Mouse (Mus musculus) stomach, embryonic 14.5 days (tissue): ENCODE data around the gene Tbcel. TPM values are rescaled to one million over a fixed set of nuclear protein-coding genes. Genes with fewer than 3 reads are reported as not detected.

Experiments
- ATAC-seq: fragments of 200-750 bp; cut with Nextera tagmentation; 2 replicates; pipeline ENCODE4 v1.8.0; 2017; ENCODE audit warnings: low read depth, moderate TSS enrichment; ENCODE audit not compliant: insufficient number of reproducible peaks, insufficient read depth, low FRiP score
- H3K27ac ChIP-seq: fragments of 300-500 bp; sonication (generic); 2 replicates; pipeline ENCODE4 v1.5.1; 2014; ENCODE audit warnings: mild to moderate bottlenecking, low read length, moderate library complexity, mixed read lengths
- H3K27me3 ChIP-seq: fragments of 300-500 bp; sonication (generic); 2 replicates; pipeline ENCODE4 v1.6.1; 2014; ENCODE audit warnings: low read length, control low read depth, mixed read lengths; ENCODE audit not compliant: control insufficient read depth, insufficient read depth
- H3K36me3 ChIP-seq: fragments of 300-500 bp; sonication (generic); 2 replicates; pipeline ENCODE4 v1.6.1; 2014; ENCODE audit warnings: mild to moderate bottlenecking, control low read depth, low read length, moderate library complexity, mixed read lengths; ENCODE audit not compliant: control insufficient read depth, insufficient read depth
- H3K4me1 ChIP-seq: fragments of 300-500 bp; sonication (generic); 2 replicates; pipeline ENCODE4 v1.6.1; 2014; ENCODE audit warnings: low read length, control low read depth, mixed read lengths; ENCODE audit not compliant: control insufficient read depth, insufficient read depth
- H3K4me2 ChIP-seq: fragments of 300-500 bp; sonication (generic); replicated peaks from 2 replicates; pipeline ENCODE4 v1.6.1; 2014; ENCODE audit warnings: low read depth, low read length, control low read depth
- H3K4me3 ChIP-seq: fragments of 300-500 bp; sonication (generic); 2 replicates; pipeline ENCODE4 v1.5.1; 2014; ENCODE audit warnings: low read depth, low read length, control low read depth
- H3K9ac ChIP-seq: fragments of 300-500 bp; sonication (generic); replicated peaks from 2 replicates; pipeline ENCODE4 v1.6.1; 2014; ENCODE audit warnings: low read depth, mild to moderate bottlenecking, control low read depth, low read length, moderate library complexity, mixed read lengths
- H3K9me3 ChIP-seq: fragments of 300-500 bp; sonication (generic); 2 replicates; pipeline ENCODE4 v1.6.1; 2016; ENCODE audit warnings: low read depth, low read length, control low read depth; ENCODE audit not compliant: control insufficient read depth
- WGBS: fragments of 180-500 bp; shearing (Covaris S2); extraction: QIAGEN DNeasy Blood & Tissue Kit; methylation state at CpG from one replicate; pipeline ENCODE4 v1.1.7; 2014; 5-methylcytosine and 5-hydroxymethylcytosine counted together
- polyA plus RNA-seq: library from polyadenylated mRNA; unstranded; fragments of >200 nt; fragmentation: Nextera tagmentation; extraction: Ambion mirVana; gene quantifications from 2 replicates; pipeline ENCODE4 v1.2.1, GENCODE M21; 2014

The Tbcel gene
- polyA plus RNA-seq, 1 experiment from 2014 or later: 5.5 TPM

- Histone ChIP-seq H3K9me3 (no peaks in the 10 kb centered on the region), H3K4me2 (no peak overlapping the region)
- no peak for ATAC-seq
Measured at GRCm38 (mm10) chr9:42405736-42406135, 101.9 kb downstream of the Tbcel start.

DNA sequence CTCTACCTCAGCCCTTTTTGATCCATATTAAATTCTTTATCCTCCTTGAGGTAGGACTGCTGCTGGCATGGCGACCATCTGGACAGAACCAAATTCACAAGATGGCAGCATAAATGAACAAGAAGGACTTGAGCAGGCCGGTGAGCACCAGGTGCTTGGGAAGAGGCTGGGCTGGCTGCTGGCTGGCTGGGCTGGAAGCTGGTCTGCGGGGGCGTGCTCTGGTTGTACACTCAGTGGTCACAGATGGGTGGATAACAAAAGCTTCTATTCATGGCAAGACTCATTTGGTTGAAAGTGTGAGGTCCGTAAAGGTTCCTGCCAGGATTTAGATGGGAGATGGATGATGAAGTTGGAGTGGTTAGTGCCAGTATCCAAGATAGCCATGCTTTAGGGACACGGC lies 106.1 kb downstream of the Tbcel start:
- no peaks in the 10 kb centered on the region for H3K36me3 ChIP-seq
- no peak overlapping the region for H3K4me2 ChIP-seq
- H3K27me3 ChIP-seq: no peaks in the 10 kb centered on the region
- H3K4me1 ChIP-seq: no peaks in the 10 kb centered on the region
- 83% methylated on average over 6 of the region's 6 CpGs for WGBS
- no peaks in the 10 kb centered on the region for H3K9me3 ChIP-seq
- H3K9ac ChIP-seq: no peak overlapping the region
- H3K4me3 ChIP-seq: no peak overlapping the region
- ATAC-seq: no peak
- H3K27ac ChIP-seq: no peak overlapping the region

More at GRCm38 (mm10) chr9:42405736-42406135, 101.9 kb downstream of the Tbcel start:
- 61% methylated on average over 4 of the region's 4 CpGs for WGBS
- H3K4me1 ChIP-seq: no peaks in the 10 kb centered on the region
- H3K36me3 ChIP-seq: no peaks in the 10 kb centered on the region
- no peak overlapping the region for H3K9ac ChIP-seq
- H3K27ac ChIP-seq: no peak overlapping the region
- no peak overlapping the region for H3K4me3 ChIP-seq
- no peaks in the 10 kb centered on the region for H3K27me3 ChIP-seq

DNA sequence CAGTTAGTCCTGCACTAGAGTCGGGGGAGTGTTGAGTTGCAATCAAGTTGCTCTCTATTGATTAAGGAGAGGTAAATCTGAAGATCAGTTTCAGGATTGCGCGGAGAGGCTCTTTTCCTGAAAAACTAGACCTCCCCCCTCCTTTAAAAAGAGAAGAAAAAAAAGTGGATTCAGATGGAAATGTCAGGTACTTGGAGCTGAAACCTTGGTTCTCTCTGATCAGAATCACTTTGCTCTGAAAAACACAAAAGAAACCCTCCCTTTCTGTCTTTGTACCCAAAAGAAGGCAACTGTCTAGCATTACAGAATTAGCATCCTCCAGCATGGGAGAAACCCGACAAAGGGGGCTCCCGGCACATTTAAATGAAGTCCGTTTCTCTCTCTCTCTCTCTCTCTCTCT lies 107.8 kb downstream of the Tbcel start, which contains the start of gene Tecta:
Gene Tecta (minus strand): TSS at position 101 of the 400 bp plus-strand sequence.
- 80% methylated on average over 6 of the region's 6 CpGs for WGBS

GRCm38 (mm10) chr9:42396141-42396540 lies 111.5 kb downstream of the Tbcel start:
- no peaks in the 10 kb centered on the region for H3K27me3 ChIP-seq
- no peaks in the 10 kb centered on the region for H3K36me3 ChIP-seq
- no peaks in the 10 kb centered on the region for H3K9me3 ChIP-seq
- H3K4me3 ChIP-seq: no peak overlapping the region
- no peak overlapping the region for H3K4me2 ChIP-seq
- H3K27ac ChIP-seq: no peak overlapping the region
- no peaks in the 10 kb centered on the region for H3K4me1 ChIP-seq
- H3K9ac ChIP-seq: no peak overlapping the region
- WGBS: 71% methylated on average over 2 of the region's 2 CpGs
- ATAC-seq: no peak

More for the DNA sequence above, 107.8 kb downstream of the Tbcel start, which contains the start of gene Tecta:
- H3K4me2 ChIP-seq: no peak within 1 kb of the TSS
- no peak within 1 kb of the TSS for H3K27ac ChIP-seq
- H3K4me1 ChIP-seq: no peaks in the 10 kb centered on the region
- H3K9me3 ChIP-seq: no peaks in the 10 kb centered on the region
- no peaks in the 10 kb centered on the region for H3K27me3 ChIP-seq
- no peak within 1 kb of the TSS for H3K9ac ChIP-seq
- no peak within 1 kb of the TSS for H3K4me3 ChIP-seq
- H3K36me3 ChIP-seq: no peaks in the 10 kb centered on the region
- ATAC-seq: no peak

- WGBS: 79% methylated on average over 6 of the region's 6 CpGs
Measured at GRCm38 (mm10) chr9:42394903-42395302, 112.7 kb downstream of the Tbcel start.

DNA sequence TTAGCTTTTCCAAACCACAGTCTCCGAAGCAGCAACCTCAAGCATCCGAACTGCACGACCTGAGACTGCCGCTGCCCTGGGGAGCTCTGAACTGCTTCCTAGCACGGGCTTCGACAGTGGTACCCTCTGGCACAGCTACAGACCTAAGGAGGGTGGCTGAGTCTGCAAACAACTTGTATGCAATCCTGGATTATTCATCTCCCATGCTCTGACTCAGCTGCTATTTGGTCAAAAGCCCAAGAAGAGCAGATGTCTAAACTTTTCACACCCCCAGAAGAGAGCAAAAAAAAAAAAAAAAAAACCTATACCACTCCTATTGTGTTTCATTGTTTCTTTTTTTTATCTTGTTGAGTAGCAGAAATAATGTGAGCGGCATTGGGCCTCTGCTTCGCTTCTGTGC lies 113.3 kb downstream of the Tbcel start:
- WGBS: 87% methylated on average over 8 of the region's 8 CpGs
- H3K27me3 ChIP-seq: no peaks in the 10 kb centered on the region
- no peaks in the 10 kb centered on the region for H3K4me1 ChIP-seq
- no peak overlapping the region for H3K4me2 ChIP-seq
- H3K36me3 ChIP-seq: no peaks in the 10 kb centered on the region
- H3K9ac ChIP-seq: no peak overlapping the region
- no peak for ATAC-seq
- H3K27ac ChIP-seq: no peak overlapping the region
- no peaks in the 10 kb centered on the region for H3K9me3 ChIP-seq
- no peak overlapping the region for H3K4me3 ChIP-seq

More at GRCm38 (mm10) chr9:42394903-42395302, 112.7 kb downstream of the Tbcel start:
- Histone ChIP-seq H3K9ac (no peak overlapping the region), H3K27ac (no peak overlapping the region), H3K27me3 (no peaks in the 10 kb centered on the region), H3K4me3 (no peak overlapping the region), H3K4me1 (no peaks in the 10 kb centered on the region), H3K36me3 (no peaks in the 10 kb centered on the region), H3K9me3 (no peaks in the 10 kb centered on the region), H3K4me2 (no peak overlapping the region)
- ATAC-seq: no peak

DNA sequence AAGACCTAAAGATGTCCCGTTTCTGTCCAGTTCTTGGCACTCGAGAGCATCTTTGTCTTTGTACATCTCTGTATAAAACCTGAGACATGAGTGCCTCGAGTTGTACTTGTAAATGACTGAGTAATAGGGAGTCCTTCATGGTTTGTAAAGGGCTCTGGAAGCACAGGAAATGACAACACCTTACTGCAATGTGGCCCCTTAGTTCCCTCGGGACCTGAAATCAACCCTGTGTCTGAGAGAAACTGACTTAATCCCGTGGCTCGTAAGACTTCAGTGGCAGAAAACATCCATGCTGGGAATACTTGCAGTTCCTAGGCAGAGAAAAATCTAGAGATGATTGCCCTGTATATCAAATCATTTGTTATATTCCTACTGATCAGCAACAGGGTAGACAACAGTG lies 114.7 kb downstream of the Tbcel start:
- no peaks in the 10 kb centered on the region for H3K4me1 ChIP-seq
- H3K27me3 ChIP-seq: no peaks in the 10 kb centered on the region
- no peaks in the 10 kb centered on the region for H3K9me3 ChIP-seq
- H3K4me2 ChIP-seq: no peak overlapping the region
- no peak overlapping the region for H3K9ac ChIP-seq
- no peaks in the 10 kb centered on the region for H3K36me3 ChIP-seq
- ATAC-seq: no peak
- no peak overlapping the region for H3K4me3 ChIP-seq
- H3K27ac ChIP-seq: no peak overlapping the region
- WGBS: 57% methylated on average over 6 of the region's 6 CpGs

DNA sequence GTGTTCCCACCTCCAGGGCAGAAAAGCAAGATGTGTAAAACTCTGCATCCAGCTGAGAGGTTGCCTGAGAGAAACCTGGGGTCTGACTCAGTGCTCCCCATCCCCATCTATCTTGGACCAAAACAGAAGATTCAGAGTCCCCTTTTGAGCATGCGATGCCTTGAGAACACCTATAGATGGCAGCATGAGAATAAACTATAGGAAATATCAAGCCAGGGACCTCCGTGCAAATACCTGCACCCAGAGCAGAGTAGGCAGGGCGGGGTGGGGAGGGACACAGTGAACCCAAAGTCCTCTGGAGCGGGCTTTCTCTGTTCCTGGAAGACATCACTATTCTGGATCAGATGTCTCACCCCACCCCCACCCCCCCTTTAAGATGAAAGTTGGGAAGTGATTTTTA lies 119.1 kb downstream of the Tbcel start:
- no peak overlapping the region for H3K4me3 ChIP-seq
- no peaks in the 10 kb centered on the region for H3K36me3 ChIP-seq
- H3K27me3 ChIP-seq: no peaks in the 10 kb centered on the region
- no peak overlapping the region for H3K27ac ChIP-seq
- no peak overlapping the region for H3K4me2 ChIP-seq
- H3K9ac ChIP-seq: no peak overlapping the region
- WGBS: 40% methylated on average over 4 of the region's 4 CpGs
- no peaks in the 10 kb centered on the region for H3K4me1 ChIP-seq
- no peaks in the 10 kb centered on the region for H3K9me3 ChIP-seq
- no peak for ATAC-seq

DNA sequence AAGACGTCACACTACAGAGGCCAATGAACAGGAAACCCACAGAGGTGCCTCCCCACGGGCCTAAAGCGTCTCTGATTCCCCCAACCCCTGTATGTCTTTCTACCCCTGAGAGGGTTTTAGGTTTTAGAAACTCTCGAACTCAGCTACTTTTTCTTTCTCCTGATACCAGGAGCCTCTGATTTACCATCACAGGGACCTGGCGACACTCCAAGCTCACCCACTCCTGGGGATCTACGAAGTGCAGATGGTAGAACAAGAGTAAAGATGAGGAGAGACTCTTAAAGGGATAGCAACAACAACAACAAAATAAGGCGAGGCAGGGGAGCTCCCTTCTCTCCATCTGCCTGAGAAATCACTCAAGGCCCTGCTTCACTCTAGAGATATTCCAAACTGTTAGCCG lies 120.6 kb downstream of the Tbcel start:
- Histone ChIP-seq H3K9me3 (no peaks in the 10 kb centered on the region), H3K4me2 (no peak overlapping the region), H3K4me1 (no peaks in the 10 kb centered on the region), H3K36me3 (no peaks in the 10 kb centered on the region), H3K27ac (no peak overlapping the region), H3K27me3 (no peaks in the 10 kb centered on the region), H3K9ac (no peak overlapping the region), H3K4me3 (no peak overlapping the region)
- ATAC-seq: no peak
- 69% methylated on average over 8 of the region's 8 CpGs for WGBS
